Mouse (Mus musculus) brain, embryonic 14.5 days (tissue): ENCODE data around the gene Oxsm. TPM values are rescaled to one million over a fixed set of nuclear protein-coding genes. Genes with fewer than 3 reads are reported as not detected.

Source experiments
- DNase-seq: peaks from one replicate; pipeline ENCODE4 v3.0.0-alpha.2; 2011; ENCODE audit warnings: low read depth
- CTCF ChIP-seq: fragments of 200-500 bp; IDR thresholded peaks from 2 replicates; pipeline ENCODE4 v1.5.1; 2012; ENCODE audit warnings: inconsistent platforms, mild to moderate bottlenecking, moderate library complexity, borderline replicate concordance; ENCODE audit not compliant: insufficient read depth, insufficient read length; ENCODE audit errors: extremely low read depth
- POLR2A ChIP-seq: fragments of 200-500 bp; IDR thresholded peaks from 2 replicates; pipeline ENCODE4 v1.6.1; 2012; ENCODE audit warnings: mild to moderate bottlenecking, inconsistent platforms, borderline replicate concordance; ENCODE audit not compliant: poor library complexity, insufficient read depth, insufficient read length, severe bottlenecking; ENCODE audit errors: extremely low read depth
- polyA plus RNA-seq: library from polyadenylated mRNA; depleted of rRNA; stranded (reverse); fragments of >200 nt; gene quantifications from 2 replicates; pipeline ENCODE4 v1.2.3, GENCODE M21; 2012; rRNA removed

Gene Oxsm
- polyA plus RNA-seq, result 3.2 and 4.3 TPM in 2 replicates

GRCm38 (mm10) chr14:16249171-16249874, at the start of gene Oxsm, which contains the start of gene Ngly1:
Gene Oxsm (minus strand): TSS chr14:16249808.
Gene Ngly1 (plus strand): TSS chr14:16249280.
- peak; percentile 100 for TF ChIP-seq POLR2A
- TF ChIP-seq CTCF, result no peak
- peak; percentile 90 for DNase-seq

GRCm38 (mm10) chr14:16296816-16297468, 47.3 kb upstream of the Oxsm start:
- peak; percentile 8 for DNase-seq
- TF ChIP-seq POLR2A, result no peak
- no peak for TF ChIP-seq CTCF

- DNase-seq, result no peak
- TF ChIP-seq CTCF (no peak), POLR2A (no peak)
Observed at GRCm38 (mm10) chr14:16293921-16294320, 44.3 kb upstream of the Oxsm start.

GRCm38 (mm10) chr14:16293015-16293414, 43.4 kb upstream of the Oxsm start:
- no peak for DNase-seq
- TF ChIP-seq POLR2A, result no peak
- TF ChIP-seq CTCF, result no peak

GRCm38 (mm10) chr14:16292371-16292770, 42.8 kb upstream of the Oxsm start:
- TF ChIP-seq CTCF, result no peak
- no peak for TF ChIP-seq POLR2A
- DNase-seq, result peak; percentile 28

- no peak for DNase-seq
- TF ChIP-seq CTCF, result no peak
- TF ChIP-seq POLR2A, result no peak
Observed at GRCm38 (mm10) chr14:16283966-16284365, 34.4 kb upstream of the Oxsm start.

GRCm38 (mm10) chr14:16279196-16279595, 29.6 kb upstream of the Oxsm start:
- DNase-seq, result peak; percentile 69
- TF ChIP-seq CTCF (no peak), POLR2A (no peak)

GRCm38 (mm10) chr14:16273677-16274076, 24.1 kb upstream of the Oxsm start:
- TF ChIP-seq CTCF (no peak), POLR2A (no peak)

GRCm38 (mm10) chr14:16269776-16270175, 20.2 kb upstream of the Oxsm start:
- no peak for DNase-seq
- TF ChIP-seq CTCF (no peak), POLR2A (no peak)

More at GRCm38 (mm10) chr14:16273677-16274076, 24.1 kb upstream of the Oxsm start:
- no peak for DNase-seq

GRCm38 (mm10) chr14:16267028-16267427, 17.4 kb upstream of the Oxsm start:
- TF ChIP-seq POLR2A (no peak), CTCF (no peak)
- no peak for DNase-seq

GRCm38 (mm10) chr14:16261869-16262268, 12.3 kb upstream of the Oxsm start:
- no peak for DNase-seq
- TF ChIP-seq CTCF (no peak), POLR2A (no peak)

GRCm38 (mm10) chr14:16260541-16260940, 10.9 kb upstream of the Oxsm start:
- DNase-seq, result peak; percentile 25
- TF ChIP-seq CTCF (no peak), POLR2A (no peak)

GRCm38 (mm10) chr14:16256209-16256608, 6.6 kb upstream of the Oxsm start:
- no peak for DNase-seq

GRCm38 (mm10) chr14:16255745-16256144, 6.1 kb upstream of the Oxsm start:
- TF ChIP-seq POLR2A, result no peak
- no peak for TF ChIP-seq CTCF
- DNase-seq, result no peak

More at GRCm38 (mm10) chr14:16256209-16256608, 6.6 kb upstream of the Oxsm start:
- TF ChIP-seq CTCF, result no peak

GRCm38 (mm10) chr14:16250099-16250498, 491 bp upstream of the Oxsm start:
- TF ChIP-seq CTCF, result no peak
- no peak for TF ChIP-seq POLR2A
- no peak for DNase-seq
